Mouse (Mus musculus): ENCODE measurements around the gene Bmpr1b.
A peak's percentile ranks its signal among the peaks of the same experiment; 100 is the strongest.

Bmpr1b gene

GRCm38 (mm10) chr3:141905903-141906623 lies 263.2 kb downstream of the Bmpr1b start:
- DNase-seq (ENCODE audit: low spot score), result no peak

GRCm38 (mm10) chr3:141900361-141900760 lies 268.9 kb downstream of the Bmpr1b start:
- no peak for DNase-seq (ENCODE audit: low spot score)

GRCm38 (mm10) chr3:141899521-141899920 lies 269.7 kb downstream of the Bmpr1b start:
- DNase-seq (ENCODE audit: low spot score), result no peak

- DNase-seq (ENCODE audit: low spot score), result no peak
Observed at GRCm38 (mm10) chr3:141897698-141898097, 271.5 kb downstream of the Bmpr1b start.

- DNase-seq (ENCODE audit: low spot score), result no peak
Observed at GRCm38 (mm10) chr3:141896870-141897554, 272.2 kb downstream of the Bmpr1b start.

- no peak for DNase-seq (ENCODE audit: low spot score)
Observed at GRCm38 (mm10) chr3:141895096-141895495, 274.1 kb downstream of the Bmpr1b start.

GRCm38 (mm10) chr3:141890668-141891067 lies 278.6 kb downstream of the Bmpr1b start:
- DNase-seq (ENCODE audit: low spot score), result no peak

GRCm38 (mm10) chr3:141887476-141888274 lies 281.6 kb downstream of the Bmpr1b start:
- DNase-seq (ENCODE audit: low spot score), result no peak

- DNase-seq (ENCODE audit: low spot score), result no peak
Observed at GRCm38 (mm10) chr3:141884190-141884589, 285.0 kb downstream of the Bmpr1b start.

GRCm38 (mm10) chr3:141882496-141882895 lies 286.7 kb downstream of the Bmpr1b start:
- DNase-seq (ENCODE audit: low spot score), result no peak

- no peak for DNase-seq (ENCODE audit: low spot score)
Observed at GRCm38 (mm10) chr3:141872337-141873042, 296.7 kb downstream of the Bmpr1b start.

- DNase-seq (ENCODE audit: low spot score), result no peak
Observed at GRCm38 (mm10) chr3:141871805-141872204, 297.4 kb downstream of the Bmpr1b start.

GRCm38 (mm10) chr3:141862816-141863461 lies 306.3 kb downstream of the Bmpr1b start:
- DNase-seq (ENCODE audit: low spot score), result no peak

GRCm38 (mm10) chr3:141857123-141857522 lies 312.1 kb downstream of the Bmpr1b start:
- no peak for DNase-seq (ENCODE audit: low spot score)

GRCm38 (mm10) chr3:141854339-141854738 lies 314.9 kb downstream of the Bmpr1b start:
- DNase-seq (ENCODE audit: low spot score), result no peak

- DNase-seq (ENCODE audit: low spot score), result no peak
Observed at GRCm38 (mm10) chr3:141850141-141850540, 319.1 kb downstream of the Bmpr1b start.

GRCm38 (mm10) chr3:141849206-141849605 lies 320.0 kb downstream of the Bmpr1b start:
- DNase-seq (ENCODE audit: low spot score), result no peak

GRCm38 (mm10) chr3:141838864-141839263 lies 330.4 kb downstream of the Bmpr1b start:
- no peak for DNase-seq (ENCODE audit: low spot score)

- peak; percentile 67 for DNase-seq (ENCODE audit: low spot score)
Observed at GRCm38 (mm10) chr3:141831135-141831534, 338.1 kb downstream of the Bmpr1b start.

- DNase-seq (ENCODE audit: low spot score), result no peak
Observed at GRCm38 (mm10) chr3:141828301-141828700, 340.9 kb downstream of the Bmpr1b start.

- DNase-seq (ENCODE audit: low spot score), result peak; percentile 25
Observed at GRCm38 (mm10) chr3:141819331-141819941, 349.8 kb downstream of the Bmpr1b start.
